In genomic region chr11:11821387-11821975, GRCm38 (mm10) we compare ENCODE assay signal across 8 mouse cellular contexts. TPM values are rescaled to one million over a fixed set of nuclear protein-coding genes. Genes with fewer than 3 reads are reported as not detected.
DNase-seq lines count a peak whose midpoint lies in the region; ATAC-seq and TF ChIP-seq lines count a peak whose summit lies in the region.

No protein-coding gene starts in this region.

- H3K4me3 ChIP-seq in kidney, adult 2 months (ENCODE audit: insufficient read depth, low read depth, low read length): no peak overlapping the region
- no peak overlapping the region for H3K4me3 ChIP-seq in heart, embryonic 16.5 days (ENCODE audit: low read length)
- H3K4me3 ChIP-seq in liver, embryonic 12.5 days: no peak overlapping the region
- no peak overlapping the region for H3K4me3 ChIP-seq in cerebellum, adult 2 months (replicated peaks; ENCODE audit: insufficient read depth, low read depth, low read length)

- H3K9ac ChIP-seq in heart, embryonic 16.5 days (ENCODE audit: low read length): peak overlapping the region; percentile 64
- H3K9ac ChIP-seq in liver, embryonic 12.5 days: peak overlapping the region; percentile 65

- H3K27ac ChIP-seq in kidney, adult 2 months (ENCODE audit: insufficient read depth, low read depth, low read length): no peak overlapping the region
- H3K27ac ChIP-seq in heart, embryonic 16.5 days (ENCODE audit: low read length): peak overlapping the region; percentile 98
- peak overlapping the region; percentile 89 for H3K27ac ChIP-seq in liver, embryonic 12.5 days
- no peak overlapping the region for H3K27ac ChIP-seq in cerebellum, adult 2 months (ENCODE audit: insufficient read depth, low read length)

- no peak for TF ChIP-seq CTCF in kidney, adult 2 months (conservative IDR thresholded peaks at IDR 0.05; ENCODE audit: insufficient read depth, insufficient read length, low read depth, low read length)
- TF ChIP-seq CTCF in cerebellum, adult 2 months (IDR thresholded peaks at IDR 0.05; ENCODE audit: borderline replicate concordance, insufficient read depth, low read depth, low read length): no peak

- H3K27me3 ChIP-seq in kidney, adult 2 months (replicated peaks; ENCODE audit: control insufficient read depth, insufficient read depth, low read length): no peaks in the 10 kb centered on the region
- H3K27me3 ChIP-seq in heart, embryonic 16.5 days (ENCODE audit: control insufficient read depth, insufficient read depth, low read length): no peaks in the 10 kb centered on the region
- peaks cover 14% of the 10 kb centered on the region for H3K27me3 ChIP-seq in liver, embryonic 12.5 days (replicated peaks)
- no peaks in the 10 kb centered on the region for H3K27me3 ChIP-seq in cerebellum, adult 2 months (ENCODE audit: control insufficient read depth, insufficient read depth, low read length)

- H3K4me1 ChIP-seq in kidney, adult 2 months (ENCODE audit: control insufficient read depth, insufficient read depth, low read length): no peaks in the 10 kb centered on the region
- H3K4me1 ChIP-seq in heart, embryonic 16.5 days (ENCODE audit: control insufficient read depth, insufficient read depth, low read length): peaks cover 54% of the 10 kb centered on the region
- peaks cover 66% of the 10 kb centered on the region for H3K4me1 ChIP-seq in liver, embryonic 12.5 days
- no peaks in the 10 kb centered on the region for H3K4me1 ChIP-seq in cerebellum, adult 2 months (ENCODE audit: control insufficient read depth, insufficient read depth, low read length)

- 38% methylated on average over 16 of the region's 16 CpGs for WGBS in kidney, adult 2 months
- 14% methylated on average over 15 of the region's 16 CpGs for WGBS in heart, embryonic 16.5 days
- 20% methylated on average over 15 of the region's 16 CpGs for WGBS in liver, embryonic 12.5 days (ENCODE audit: insufficient replicate concordance)
- 31% methylated on average over 15 of the region's 16 CpGs for WGBS in cerebellum, adult 2 months

- no peak overlapping the region for H3K4me2 ChIP-seq in heart, embryonic 16.5 days (ENCODE audit: low read depth, low read length)
- H3K4me2 ChIP-seq in liver, embryonic 12.5 days: peak overlapping the region; percentile 57

- TF ChIP-seq POLR2A in kidney, adult 2 months (IDR thresholded peaks at IDR 0.05; ENCODE audit: low read depth, low read length): no peak
- TF ChIP-seq POLR2A in cerebellum, adult 2 months (IDR thresholded peaks at IDR 0.05; ENCODE audit: borderline replicate concordance, insufficient read depth, low read length): no peak

- no peaks in the 10 kb centered on the region for H3K36me3 ChIP-seq in kidney, adult 2 months (ENCODE audit: control insufficient read depth, insufficient read depth, low read length)
- H3K36me3 ChIP-seq in heart, embryonic 16.5 days (ENCODE audit: control insufficient read depth, insufficient read depth): no peaks in the 10 kb centered on the region
- no peaks in the 10 kb centered on the region for H3K36me3 ChIP-seq in liver, embryonic 12.5 days

- DNase-seq in kidney, adult 2 months: peak; percentile 31
- DNase-seq in kidney, adult 8-10 months: no peak
- DNase-seq in embryo, embryonic 10 days (ENCODE audit: low spot score): peak; percentile 95
- peak; percentile 91 for DNase-seq in retina, embryonic 14.5 days (ENCODE audit: low spot score)
- DNase-seq in cerebellum, adult 2 months: no peak

- H3K9me3 ChIP-seq in heart, embryonic 16.5 days (replicated peaks; ENCODE audit: control insufficient read depth, low read length): no peaks in the 10 kb centered on the region
- no peaks in the 10 kb centered on the region for H3K9me3 ChIP-seq in liver, embryonic 12.5 days (replicated peaks)

- peak; percentile 24 for ATAC-seq in heart, embryonic 16.5 days (replicated peaks; ENCODE audit: extremely low read depth, insufficient read depth, low FRiP score)
- ATAC-seq in liver, embryonic 12.5 days: no peak
- no peak for ATAC-seq in activated CD4-positive, CD25-positive, alpha-beta regulatory T cell, adult 4 months

RNA-seq across cellular contexts. Expression of gene Fignl1, which starts 12.7 kb away (rescaled TPM):
- 0.10 and 0.28 TPM in 2 replicates for polyA plus RNA-seq in kidney, adult 2 months (2012; rRNA removed)
- polyA plus RNA-seq in heart, embryonic 16.5 days (2015; fragmentation: Nextera tagmentation; extraction: Ambion mirVana): 46.3 and 56.0 TPM in 2 replicates
- 126 and 130 TPM in 2 replicates for polyA plus RNA-seq in liver, embryonic 12.5 days (2016; fragmentation: Nextera tagmentation; extraction: Ambion mirVana)
- 10 to 100 TPM; 23.8 to 32.5 TPM for polyA plus RNA-seq in activated CD4-positive, CD25-positive, alpha-beta regulatory T cell, adult 4 months (2017; shearing (Covaris generic))
- 0.65 TPM in 2 replicates for polyA plus RNA-seq in cerebellum, adult 2 months (2012; rRNA removed)

Comparison
In these comparisons a context has a peak if more than half of its experiments do, and no peak if none do; other contexts are left out.
1. DNase-seq: peak in kidney, adult 2 months (single experiment), embryo, embryonic 10 days (single experiment) and retina, embryonic 14.5 days (single experiment); none in kidney, adult 8-10 months (0 of 2) and cerebellum, adult 2 months (0 of 2).
2. H3K27ac ChIP-seq: peak in heart, embryonic 16.5 days (single experiment) and liver, embryonic 12.5 days (single experiment); none in kidney, adult 2 months (single experiment) and cerebellum, adult 2 months (single experiment).
3. RNA of gene Fignl1, which starts 12.7 kb away (polyA plus RNA-seq): 126 to 130 TPM in liver, embryonic 12.5 days, 46.3 to 56.0 TPM in heart, embryonic 16.5 days and 23.8 to 32.5 TPM in activated CD4-positive, CD25-positive, alpha-beta regulatory T cell, adult 4 months; 0.65 TPM in cerebellum, adult 2 months and 0.10 to 0.28 TPM in kidney, adult 2 months; every median in the first group is over 10 times any median in the second.